Mouse (Mus musculus) CD4-positive helper T cell, adult 2 months (primary cell): ENCODE data around the gene Manf.

Experiments
- DNase-seq: peaks from one replicate; pipeline ENCODE4 v3.0.0-alpha.2; 2012; ENCODE audit warnings: low read depth, missing footprints, low spot score

Manf gene

GRCm38 (mm10) chr9:106891829-106892551 lies at the start of gene Manf:
TSS of gene Manf (minus strand) at chr9:106891979.
- DNase-seq: peak; percentile 99

- no peak for DNase-seq
Measured at GRCm38 (mm10) chr9:106934998-106935397, 43.2 kb upstream of the Manf start.

GRCm38 (mm10) chr9:106914878-106915277 lies 23.1 kb upstream of the Manf start:
- no peak for DNase-seq

- DNase-seq: no peak
Measured at GRCm38 (mm10) chr9:106913759-106914158, 22.0 kb upstream of the Manf start.

GRCm38 (mm10) chr9:106911624-106912023 lies 19.8 kb upstream of the Manf start:
- no peak for DNase-seq

- DNase-seq: no peak
Measured at GRCm38 (mm10) chr9:106908715-106909114, 16.9 kb upstream of the Manf start.

- no peak for DNase-seq
Measured at GRCm38 (mm10) chr9:106908174-106908573, 16.4 kb upstream of the Manf start.

- DNase-seq: no peak
Measured at GRCm38 (mm10) chr9:106906597-106906996, 14.8 kb upstream of the Manf start.

GRCm38 (mm10) chr9:106903791-106904134 lies 12.0 kb upstream of the Manf start:
- peak; percentile 50 for DNase-seq

GRCm38 (mm10) chr9:106903099-106903790 lies 11.5 kb upstream of the Manf start:
- DNase-seq: no peak

- no peak for DNase-seq
Measured at GRCm38 (mm10) chr9:106901596-106901995, 9.8 kb upstream of the Manf start.

- DNase-seq: no peak
Measured at GRCm38 (mm10) chr9:106898901-106899300, 7.1 kb upstream of the Manf start.

- no peak for DNase-seq
Measured at GRCm38 (mm10) chr9:106893327-106893726, 1.5 kb upstream of the Manf start.

GRCm38 (mm10) chr9:106892552-106892875 lies 735 bp upstream of the Manf start:
- no peak for DNase-seq

- no peak for DNase-seq
Measured at GRCm38 (mm10) chr9:106891341-106891741, 438 bp downstream of the Manf start.

GRCm38 (mm10) chr9:106890496-106891240 lies 1.1 kb downstream of the Manf start:
- no peak for DNase-seq

- no peak for DNase-seq
Measured at GRCm38 (mm10) chr9:106889321-106889720, 2.5 kb downstream of the Manf start.

GRCm38 (mm10) chr9:106888346-106888745 lies 3.4 kb downstream of the Manf start:
- DNase-seq: no peak

GRCm38 (mm10) chr9:106886828-106887702 lies 4.7 kb downstream of the Manf start, which contains the start of gene Rbm15b:
TSS of gene Rbm15b (minus strand) at chr9:106887428.
- peak; percentile 100 for DNase-seq

GRCm38 (mm10) chr9:106885901-106886731 lies 5.7 kb downstream of the Manf start:
- DNase-seq: peak; percentile 78
